Mouse (Mus musculus): ENCODE measurements around the gene Dync1li2.
A peak's percentile ranks its signal among the peaks of the same experiment; 100 is the strongest.

Dync1li2 gene

DNA sequence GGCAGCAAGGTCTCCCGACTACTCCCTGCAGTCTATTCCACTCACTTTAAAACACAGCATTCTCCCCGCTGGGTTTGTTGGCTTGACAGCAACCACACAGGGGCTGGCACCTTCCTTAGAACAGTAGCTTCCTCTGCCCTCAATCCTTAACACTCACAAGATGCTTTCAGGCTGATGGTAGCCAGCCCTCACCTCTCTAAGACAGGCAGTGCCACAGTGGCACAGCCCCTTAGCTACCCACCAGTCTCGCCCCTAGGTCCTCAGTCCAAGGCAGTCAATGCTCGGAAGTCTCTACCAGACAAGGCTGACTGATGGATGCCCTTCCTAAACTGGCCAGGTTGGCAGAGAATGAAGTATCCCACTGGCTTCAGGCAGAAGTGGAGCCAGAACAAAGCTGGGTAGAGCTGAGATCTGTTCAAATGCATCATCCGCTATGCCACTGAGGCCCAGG lies 61.9 kb downstream of the Dync1li2 start:
- no peak for DNase-seq (ENCODE audit: low spot score in 2 of 2)

GRCm38 (mm10) chr8:104380269-104380668 lies 62.6 kb downstream of the Dync1li2 start:
- DNase-seq (ENCODE audit: low spot score in 2 of 2) = no peak

GRCm38 (mm10) chr8:104379301-104379836 lies 63.5 kb downstream of the Dync1li2 start:
- no peak for DNase-seq (ENCODE audit: low spot score in 2 of 2)

- no peak for DNase-seq (ENCODE audit: low spot score in 2 of 2)
Observed at GRCm38 (mm10) chr8:104376669-104377068, 66.2 kb downstream of the Dync1li2 start.

- peak in 1 of 2 experiments; percentile 18 for DNase-seq (ENCODE audit: low spot score in 2 of 2)
Observed at GRCm38 (mm10) chr8:104375959-104376358, 66.9 kb downstream of the Dync1li2 start.

DNA sequence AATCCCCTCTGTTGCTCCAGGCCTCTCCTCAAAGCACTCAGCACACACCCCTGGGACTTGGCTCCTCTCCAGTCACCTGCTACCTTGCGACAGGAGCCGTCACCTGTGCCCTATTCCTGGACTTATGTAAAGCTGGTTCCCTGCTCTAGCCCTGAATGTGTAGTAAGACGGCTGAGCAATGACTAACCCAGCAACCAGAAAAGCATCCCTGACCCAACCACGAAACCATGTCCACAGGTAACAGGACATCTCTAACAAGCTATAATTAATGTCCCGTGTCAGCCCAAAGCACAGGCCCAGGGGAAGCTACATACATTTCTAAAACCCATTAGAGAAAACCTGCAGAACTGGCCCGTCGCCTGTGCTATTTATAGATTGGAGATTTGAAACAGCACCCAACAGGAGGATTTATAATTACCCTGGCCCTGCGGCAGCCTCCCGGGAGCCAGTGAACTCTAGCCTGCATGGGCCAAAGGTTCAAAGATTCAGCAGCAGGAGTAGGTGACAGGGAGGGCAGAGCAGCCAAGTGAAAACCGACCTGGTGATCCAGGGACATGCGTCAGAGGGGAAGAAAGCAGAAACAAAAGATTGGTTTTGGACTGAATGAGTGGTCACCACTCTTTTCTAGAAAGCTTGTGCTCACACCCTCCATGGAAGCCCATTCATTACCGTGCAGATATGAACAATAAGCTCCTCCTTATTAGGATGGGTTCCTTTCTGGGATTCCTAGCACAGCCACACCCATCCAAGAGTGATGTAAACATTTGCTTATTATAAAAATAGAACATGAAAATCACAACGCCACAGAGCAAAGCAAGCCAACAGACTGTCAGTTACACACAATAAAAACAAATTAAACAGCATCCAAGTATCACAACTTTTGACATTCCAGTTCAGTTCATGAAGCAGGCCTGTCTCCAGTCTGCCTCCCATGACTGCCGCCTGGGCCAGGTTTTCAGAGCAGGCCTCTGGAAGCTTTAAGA lies 67.7 kb downstream of the Dync1li2 start:
- DNase-seq (ENCODE audit: low spot score in 2 of 2) = no peak

- DNase-seq (ENCODE audit: low spot score in 2 of 2) = no peak
Observed at GRCm38 (mm10) chr8:104374269-104374668, 68.6 kb downstream of the Dync1li2 start.

DNA sequence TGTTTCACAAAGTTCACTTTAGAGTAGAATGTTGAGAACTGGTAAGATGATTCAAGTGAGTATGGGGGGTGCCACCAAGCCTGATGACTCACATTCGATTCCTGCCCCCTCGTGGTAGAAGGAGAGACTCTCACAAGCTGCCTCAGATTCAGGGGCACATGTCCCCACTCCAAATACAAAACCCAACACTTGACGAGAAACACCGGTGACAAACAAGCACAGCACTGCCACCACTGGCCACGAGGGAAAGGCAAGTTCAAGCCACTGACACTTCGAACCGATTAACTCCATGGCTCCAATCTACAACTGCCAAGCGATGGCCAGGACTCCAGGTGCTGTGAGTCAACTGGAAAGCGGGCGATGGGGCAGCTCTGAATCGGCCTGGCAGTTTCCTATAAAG lies 69.1 kb downstream of the Dync1li2 start:
- DNase-seq (ENCODE audit: low spot score in 2 of 2) = no peak

DNA sequence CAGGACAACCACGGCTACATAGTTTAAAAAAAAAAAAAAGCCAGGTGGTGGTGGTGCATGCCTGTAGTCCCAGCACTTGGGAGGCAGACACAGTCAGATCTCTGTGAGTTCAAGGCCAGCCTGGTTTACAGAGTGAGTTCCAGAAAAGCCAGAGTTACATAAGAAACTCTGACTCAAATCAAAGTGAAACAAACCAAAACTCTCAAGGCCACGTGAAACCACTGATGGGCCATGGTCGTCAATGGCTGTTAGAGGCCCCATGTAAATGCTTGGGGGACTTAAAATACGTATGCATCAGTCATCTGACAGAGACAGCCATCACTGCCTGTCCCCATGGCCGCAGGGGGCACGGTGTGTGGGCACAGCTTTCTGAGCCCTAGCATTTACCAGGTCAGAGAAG lies 71.7 kb downstream of the Dync1li2 start:
- no peak for DNase-seq (ENCODE audit: low spot score in 2 of 2)

DNA sequence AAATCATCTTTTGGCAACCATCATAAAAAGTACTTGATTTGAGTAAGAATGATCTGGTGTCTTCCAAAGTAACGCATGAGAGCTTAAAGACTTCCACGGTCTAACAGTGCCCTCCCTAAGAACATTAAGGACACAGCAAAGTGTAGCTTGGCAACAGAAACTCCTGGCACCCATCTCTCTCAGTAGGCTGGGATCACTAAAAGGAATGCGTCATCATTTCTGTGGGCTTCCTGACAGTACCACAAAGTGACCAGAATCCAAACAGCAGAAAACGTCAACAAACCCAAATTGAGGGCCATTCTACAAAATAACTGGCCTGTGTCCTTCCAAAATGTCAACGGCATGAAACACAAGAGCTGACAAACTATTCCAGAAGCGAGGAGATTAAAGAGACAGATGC lies 72.8 kb downstream of the Dync1li2 start:
- no peak for DNase-seq (ENCODE audit: low spot score in 2 of 2)

- no peak for DNase-seq (ENCODE audit: low spot score in 2 of 2)
Observed at GRCm38 (mm10) chr8:104369591-104369990, 73.3 kb downstream of the Dync1li2 start.

Data from right cerebral cortex, postnatal 36 days (tissue).